Mouse (Mus musculus) adrenal gland, adult 8-10 months (tissue): ENCODE measurements around the gene Gm3045. TPM values are rescaled to one million over a fixed set of nuclear protein-coding genes. Genes with fewer than 3 reads are reported as not detected.

Experiments used
- total RNA-seq, 4 experiments: library from RNA; stranded (reverse); gene quantifications; 2 replicates each; pipeline ENCODE4 v1.2.4; 2022

Gm3045 gene
- total RNA-seq, 4 experiments from 2014 or later = not detected

Other genes with a start within 250 kb of the Gm3045 start
- 1 to 10 TPM; 1.9 to 5.3 (median 4.4) TPM for gene Tifab, start 247.7 kb upstream of the Gm3045 start, total RNA-seq
- not detected for gene Neurog1, start 174.4 kb upstream of the Gm3045 start, total RNA-seq
- gene Cxcl14, start 130.0 kb upstream of the Gm3045 start, total RNA-seq = 10 to 100 TPM; 63.0 to 86.6 (median 76.1) TPM
- gene Slc25a48, start 11.8 kb downstream of the Gm3045 start, total RNA-seq = 1 to 10 TPM in 3 of 4 experiments, under 1 TPM in 1; 0.55 to 2.5 (median 1.4) TPM
- not detected for gene Il9, start 55.7 kb downstream of the Gm3045 start, total RNA-seq
- 1 to 10 TPM; 5.8 to 7.5 (median 6.2) TPM for gene Fbxl21, start 95.9 kb downstream of the Gm3045 start, total RNA-seq
- gene Lect2, start 121.9 kb downstream of the Gm3045 start, total RNA-seq = not detected
- 100 to 1,000 TPM in 2 of 4 experiments, 10 to 100 TPM in 2; 35.2 to 174 (median 104) TPM for gene Tgfbi, start 182.9 kb downstream of the Gm3045 start, total RNA-seq